Mouse (Mus musculus) monocyte, adult 2 months (primary cell): ENCODE results near the gene Wfdc21.

ENCODE experiments used
- DNase-seq, 2 experiments: peaks; one replicate each; pipeline ENCODE4 v3.0.0; 2022; ENCODE audit warnings: low spot score in 2 of 2, low read depth in 1 of 2

Gene Wfdc21

GRCm38 (mm10) chr11:83753581-83754181 lies 6.9 kb downstream of the Wfdc21 start, which contains the start of gene Heatr6:
Gene Heatr6, plus strand, starts transcription at chr11:83753696.
- peak; percentile 65 to 82 for DNase-seq

GRCm38 (mm10) chr11:83754227-83754626 lies 7.5 kb downstream of the Wfdc21 start:
- no peak for DNase-seq

- DNase-seq = no peak
Measured at GRCm38 (mm10) chr11:83767306-83767705, 20.6 kb downstream of the Wfdc21 start.

- DNase-seq = no peak
Measured at GRCm38 (mm10) chr11:83768976-83769375, 22.2 kb downstream of the Wfdc21 start.

- no peak for DNase-seq
Measured at GRCm38 (mm10) chr11:83771014-83771413, 24.3 kb downstream of the Wfdc21 start.

- DNase-seq = no peak
Measured at GRCm38 (mm10) chr11:83772341-83772740, 25.6 kb downstream of the Wfdc21 start.

GRCm38 (mm10) chr11:83773691-83774090 lies 27.0 kb downstream of the Wfdc21 start:
- no peak for DNase-seq

- no peak for DNase-seq
Measured at GRCm38 (mm10) chr11:83774324-83774723, 27.6 kb downstream of the Wfdc21 start.

GRCm38 (mm10) chr11:83776798-83777197 lies 30.1 kb downstream of the Wfdc21 start:
- no peak for DNase-seq

GRCm38 (mm10) chr11:83783931-83784600 lies 37.3 kb downstream of the Wfdc21 start:
- DNase-seq = no peak

GRCm38 (mm10) chr11:83784661-83785060 lies 37.9 kb downstream of the Wfdc21 start:
- no peak for DNase-seq

- DNase-seq = no peak
Measured at GRCm38 (mm10) chr11:83785366-83785765, 38.6 kb downstream of the Wfdc21 start.

GRCm38 (mm10) chr11:83786835-83787234 lies 40.1 kb downstream of the Wfdc21 start:
- no peak for DNase-seq

- DNase-seq = no peak
Measured at GRCm38 (mm10) chr11:83787401-83788021, 40.8 kb downstream of the Wfdc21 start.

GRCm38 (mm10) chr11:83788331-83788730 lies 41.6 kb downstream of the Wfdc21 start:
- no peak for DNase-seq

- DNase-seq = peak; percentile 68 to 72
Measured at GRCm38 (mm10) chr11:83789259-83789658, 42.5 kb downstream of the Wfdc21 start.

GRCm38 (mm10) chr11:83791133-83791532 lies 44.4 kb downstream of the Wfdc21 start:
- DNase-seq = no peak

- no peak for DNase-seq
Measured at GRCm38 (mm10) chr11:83792316-83792914, 45.7 kb downstream of the Wfdc21 start.

GRCm38 (mm10) chr11:83793264-83793663 lies 46.5 kb downstream of the Wfdc21 start:
- no peak for DNase-seq

- no peak for DNase-seq
Measured at GRCm38 (mm10) chr11:83796112-83796511, 49.4 kb downstream of the Wfdc21 start.

- no peak for DNase-seq
Measured at GRCm38 (mm10) chr11:83796980-83797608, 50.4 kb downstream of the Wfdc21 start.
